In the genomic region with DNA sequence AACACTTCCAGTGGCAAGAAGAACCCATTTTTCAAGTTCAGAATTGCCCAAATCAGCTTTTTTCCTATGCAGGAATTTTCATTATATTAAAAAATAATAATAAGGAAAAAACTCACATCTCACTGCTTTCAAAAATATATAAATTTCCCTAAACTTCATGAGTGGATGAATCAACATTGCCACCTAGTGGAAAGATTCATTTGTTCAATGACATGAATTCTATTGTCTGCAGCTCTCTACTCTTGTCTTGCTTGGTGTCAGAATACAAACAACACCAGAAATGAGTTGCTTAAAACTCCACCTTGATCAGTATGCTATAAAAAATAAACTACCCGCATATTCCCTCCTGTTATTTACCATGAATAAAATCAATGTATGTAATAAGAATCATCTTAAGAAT, we compare ENCODE assay signal across 12 mouse cellular contexts.
DNase-seq lines count a peak whose midpoint lies in the region; ATAC-seq and TF ChIP-seq lines count a peak whose summit lies in the region.
"Had no signal": no experiment of that assay in that cellular context is flagged by ENCODE, and none has a peak within 500 bp of the region (broad histone marks: within the 10 kb centered on the region; RNA-seq: fewer than 3 reads in every experiment).

No protein-coding gene starts in this region.

- no peaks in the 10 kb centered on the region for H3K36me3 ChIP-seq in midbrain, embryonic 16.5 days (ENCODE audit: control insufficient read depth, insufficient read depth, low read length)
- H3K36me3 ChIP-seq in kidney, adult 2 months (ENCODE audit: control insufficient read depth, insufficient read depth, low read length): no peaks in the 10 kb centered on the region
- H3K36me3 ChIP-seq: neural tube, embryonic 12.5 days had no signal

- no peak overlapping the region for H3K27ac ChIP-seq in left cerebral cortex, adult 2 months
- H3K27ac ChIP-seq in midbrain, embryonic 16.5 days (ENCODE audit: low read length): no peak overlapping the region
- no peak overlapping the region for H3K27ac ChIP-seq in kidney, adult 2 months (ENCODE audit: insufficient read depth, low read depth, low read length)
- H3K27ac ChIP-seq: neural tube, embryonic 12.5 days had no signal

- H3K9ac ChIP-seq in midbrain, embryonic 16.5 days (ENCODE audit: low read depth, low read length): no peak overlapping the region
- H3K9ac ChIP-seq: neural tube, embryonic 12.5 days had no signal

- TF ChIP-seq CTCF in left cerebral cortex, adult 2 months (IDR thresholded peaks at IDR 0.05): peak; percentile 77
- TF ChIP-seq CTCF in kidney, adult 2 months (conservative IDR thresholded peaks at IDR 0.05; ENCODE audit: insufficient read depth, insufficient read length, low read depth, low read length): no peak

- WGBS in midbrain, embryonic 16.5 days: 24% methylated on average over 1 of the region's 1 CpGs
- 29% methylated on average over 1 of the region's 1 CpGs for WGBS in kidney, adult 2 months

- no peaks in the 10 kb centered on the region for H3K4me1 ChIP-seq in midbrain, embryonic 16.5 days (ENCODE audit: control insufficient read depth, insufficient read depth, low read length)
- H3K4me1 ChIP-seq in kidney, adult 2 months (ENCODE audit: control insufficient read depth, insufficient read depth, low read length): no peaks in the 10 kb centered on the region
- H3K4me1 ChIP-seq: neural tube, embryonic 12.5 days had no signal

- peak; percentile 73; the same call in 1 of the 2 replicates for ATAC-seq in midbrain, embryonic 16.5 days

- no peaks in the 10 kb centered on the region for H3K27me3 ChIP-seq in midbrain, embryonic 16.5 days (ENCODE audit: control insufficient read depth, insufficient read depth, low read depth, low read length)
- H3K27me3 ChIP-seq in kidney, adult 2 months (replicated peaks; ENCODE audit: control insufficient read depth, insufficient read depth, low read length): no peaks in the 10 kb centered on the region
- H3K27me3 ChIP-seq: neural tube, embryonic 12.5 days had no signal

- H3K4me2 ChIP-seq in midbrain, embryonic 16.5 days (ENCODE audit: low read length): no peak overlapping the region
- H3K4me2 ChIP-seq: neural tube, embryonic 12.5 days had no signal

- H3K9me3 ChIP-seq in midbrain, embryonic 16.5 days (replicated peaks; ENCODE audit: control insufficient read depth, low read length, poor library complexity, severe bottlenecking): no peaks in the 10 kb centered on the region
- H3K9me3 ChIP-seq: neural tube, embryonic 12.5 days had no signal

- no peak for TF ChIP-seq POLR2A in kidney, adult 2 months (IDR thresholded peaks at IDR 0.05; ENCODE audit: low read depth, low read length)

- DNase-seq in cerebellum, adult 9-10 months: peak; percentile 7
- DNase-seq in cerebellum, adult 11 months: no peak
- DNase-seq in left cerebral cortex, adult 2 months (ENCODE audit: extremely low spot score in 1 of 2, low spot score in 2 of 2): no peak
- DNase-seq in left cerebral cortex, adult 18-20 months (ENCODE audit: low spot score in 2 of 2): no peak
- DNase-seq in brain, embryonic 18.5 days (ENCODE audit: low read depth, low spot score): peak; percentile 64
- no peak for DNase-seq in ovary, postnatal 10 days (ENCODE audit: low spot score)
- DNase-seq in kidney, adult 2 months: no peak
- DNase-seq: adrenal gland, postnatal 25 days; kidney, postnatal 4 days; lung, adult 2 months had no signal

- intact Hi-C loops in left cerebral cortex, adult 2 months (cut with DNase I): loop anchor here (5.0 kb wide), 1 partner anchor 226 kb away; no protein-coding TSS in a partner anchor

- no peak overlapping the region for H3K4me3 ChIP-seq in left cerebral cortex, adult 2 months
- no peak overlapping the region for H3K4me3 ChIP-seq in midbrain, embryonic 16.5 days (ENCODE audit: low read depth, low read length)
- no peak overlapping the region for H3K4me3 ChIP-seq in kidney, adult 2 months (ENCODE audit: insufficient read depth, low read depth, low read length)
- H3K4me3 ChIP-seq: neural tube, embryonic 12.5 days had no signal

Comparison
In these comparisons a context has a peak if more than half of its experiments do, and no peak if none do; other contexts are left out.
1. DNase-seq: peak in cerebellum, adult 9-10 months (single experiment) and brain, embryonic 18.5 days (single experiment); none in cerebellum, adult 11 months (single experiment), left cerebral cortex, adult 2 months (0 of 2), left cerebral cortex, adult 18-20 months (0 of 2), ovary, postnatal 10 days (single experiment) and kidney, adult 2 months (single experiment).